Mouse (Mus musculus) right cerebral cortex, adult 18-20 months (tissue): ENCODE measurements around the gene Ptgir.

ENCODE experiments used
- DNase-seq: peaks from one replicate; pipeline ENCODE4 v3.0.0; 2022; ENCODE audit warnings: mixed read lengths

The Ptgir gene

DNA sequence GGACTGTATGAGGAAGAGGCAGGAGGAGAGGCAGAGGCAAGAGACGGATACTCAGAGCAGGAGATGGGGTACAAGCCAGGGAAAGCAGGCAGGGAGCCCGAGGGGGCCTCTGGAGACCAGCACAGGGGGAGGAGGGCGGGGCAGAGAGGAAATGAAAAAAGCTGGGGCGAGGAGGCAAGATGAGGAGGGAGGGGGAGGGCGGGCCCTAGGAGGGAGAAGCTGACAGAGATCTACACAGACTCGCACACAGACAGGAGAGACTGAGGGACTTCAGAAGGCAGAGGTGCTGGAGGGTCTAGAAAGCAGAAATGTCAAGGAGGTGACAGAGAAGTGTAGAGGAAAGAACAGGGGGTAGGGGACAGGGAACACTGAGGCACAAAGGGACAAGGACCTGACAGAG, at the start of gene Ptgir:
Ptgir (plus strand) TSS at position 210 of the 400 bp plus-strand sequence.
- no peak for DNase-seq

DNA sequence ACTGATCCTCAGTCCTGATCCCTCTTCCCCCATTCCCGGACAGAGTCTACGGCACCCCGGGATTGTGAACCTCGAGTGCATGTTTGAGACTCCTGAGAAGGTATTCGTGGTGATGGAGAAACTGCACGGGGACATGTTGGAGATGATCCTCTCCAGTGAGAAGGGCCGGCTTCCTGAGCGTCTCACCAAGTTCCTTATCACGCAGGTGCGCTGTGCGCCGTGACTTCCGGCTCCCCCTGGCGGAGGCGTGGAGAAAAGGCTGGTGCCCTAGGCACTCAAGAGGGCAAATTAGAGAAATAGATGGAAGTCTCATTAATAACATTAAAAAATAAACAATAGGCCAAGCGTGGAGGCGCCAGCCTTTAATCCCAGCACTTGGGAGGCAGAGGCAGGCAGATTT, 48.0 kb upstream of the Ptgir start:
- no peak for DNase-seq

DNA sequence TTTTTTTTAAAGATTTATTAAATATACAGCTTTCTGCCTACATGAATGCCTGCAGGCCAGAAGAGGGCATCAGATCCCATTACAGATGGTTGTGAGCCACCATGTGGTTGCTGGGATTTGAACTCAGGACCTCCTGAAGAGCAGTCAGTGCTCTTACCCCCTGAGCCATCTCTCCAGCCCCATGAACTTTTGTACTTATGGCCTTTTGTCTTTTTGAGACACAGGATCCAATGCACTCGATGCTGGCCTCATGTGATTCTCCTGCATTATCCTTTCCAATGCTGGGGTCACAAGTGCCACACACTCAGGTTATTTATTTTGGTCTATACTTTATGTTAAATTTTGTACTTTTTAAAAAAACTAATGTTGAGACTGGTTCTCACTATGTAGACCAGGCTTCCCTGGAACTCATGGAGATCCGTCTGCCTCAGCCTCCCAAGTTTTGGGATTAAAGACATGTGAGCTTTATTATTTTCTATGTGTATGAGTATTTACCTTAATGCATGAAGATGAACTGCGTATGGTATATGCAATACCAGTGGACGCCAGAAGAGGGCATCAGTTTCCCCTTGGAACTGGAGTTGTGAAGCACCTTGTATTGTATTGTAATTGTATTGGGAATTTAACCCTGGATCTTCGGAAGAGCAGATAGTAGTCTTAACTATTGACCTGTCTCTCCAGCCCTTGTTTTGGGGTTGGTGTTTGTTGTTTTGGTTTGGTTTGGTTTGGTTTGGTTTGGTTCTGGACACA, 46.2 kb upstream of the Ptgir start:
- no peak for DNase-seq

DNA sequence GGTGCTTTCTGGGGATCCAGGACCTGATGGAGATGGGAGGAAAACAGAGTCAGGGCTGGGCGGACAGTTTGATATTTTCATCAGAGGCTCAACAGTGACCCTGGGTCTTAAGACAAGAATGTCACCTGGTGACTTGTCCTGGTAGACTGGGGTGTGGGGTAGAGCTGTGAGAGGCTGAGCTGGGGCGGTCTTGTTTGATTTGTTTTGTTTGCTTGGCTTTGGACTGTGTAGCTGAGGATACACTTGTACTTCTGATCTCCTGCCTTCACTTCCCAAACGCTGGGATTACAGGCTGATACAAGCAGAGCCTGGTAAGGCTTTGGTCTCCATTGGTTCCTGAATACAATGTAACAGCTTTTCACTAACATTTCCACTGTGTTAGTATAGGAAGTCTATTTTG, 38.8 kb upstream of the Ptgir start:
- no peak for DNase-seq

DNA sequence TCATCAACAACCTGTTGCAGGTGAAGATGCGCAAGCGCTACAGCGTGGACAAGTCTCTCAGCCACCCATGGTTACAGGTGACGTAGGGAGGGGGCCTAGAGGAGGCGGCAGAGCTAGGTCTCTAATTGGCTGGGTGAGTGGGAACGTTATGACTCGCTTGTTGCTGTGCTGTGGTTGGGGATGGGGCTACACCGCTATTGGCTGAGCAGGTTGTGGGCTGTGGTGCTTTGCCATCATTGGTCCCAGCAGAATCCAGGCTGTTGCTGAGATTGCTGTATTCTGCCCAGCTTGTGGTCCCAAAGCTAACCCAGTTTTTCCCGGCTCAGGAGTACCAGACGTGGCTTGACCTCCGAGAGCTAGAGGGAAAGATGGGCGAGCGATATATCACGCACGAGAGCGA, 36.8 kb upstream of the Ptgir start:
- DNase-seq: peak; percentile 97

DNA sequence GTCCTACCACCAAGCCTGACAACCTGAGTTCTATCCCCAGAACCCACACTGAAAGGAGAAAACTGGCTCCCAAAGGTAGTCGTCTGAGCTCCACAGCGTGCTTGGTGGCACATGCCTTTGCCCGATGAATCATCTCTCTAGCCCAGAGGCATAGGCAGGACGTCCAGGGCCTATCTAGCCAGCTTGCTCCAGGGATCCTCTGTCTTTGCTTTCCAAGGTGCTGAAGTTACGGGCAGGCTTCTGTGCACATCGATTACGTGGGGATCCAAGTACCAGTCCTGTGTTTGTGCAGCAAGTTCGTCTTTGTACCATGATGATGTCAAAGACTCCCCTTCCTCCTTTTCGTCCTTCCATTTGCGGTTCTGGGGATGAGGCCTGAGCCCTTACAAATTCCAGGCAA, 34.7 kb upstream of the Ptgir start:
- DNase-seq: no peak

DNA sequence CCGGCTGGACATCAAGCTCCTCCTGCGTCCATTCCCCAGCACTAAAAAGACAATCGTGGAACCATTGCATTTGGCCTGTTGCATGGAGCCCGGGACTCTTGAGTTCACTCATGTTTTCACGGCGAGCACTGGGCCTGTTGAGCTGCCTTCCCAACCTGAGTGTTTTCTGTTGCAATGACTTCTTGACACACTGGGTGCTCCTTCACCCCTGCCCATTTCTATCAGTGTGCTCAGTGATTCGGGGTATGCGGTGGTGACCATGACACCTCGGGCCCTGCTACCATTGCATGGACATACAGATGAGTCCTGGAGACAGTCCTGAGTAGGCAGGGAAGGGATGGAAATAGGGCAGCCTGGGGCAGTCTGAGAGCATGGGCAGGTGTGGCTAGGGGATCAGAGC, 33.8 kb upstream of the Ptgir start:
- DNase-seq: no peak

DNA sequence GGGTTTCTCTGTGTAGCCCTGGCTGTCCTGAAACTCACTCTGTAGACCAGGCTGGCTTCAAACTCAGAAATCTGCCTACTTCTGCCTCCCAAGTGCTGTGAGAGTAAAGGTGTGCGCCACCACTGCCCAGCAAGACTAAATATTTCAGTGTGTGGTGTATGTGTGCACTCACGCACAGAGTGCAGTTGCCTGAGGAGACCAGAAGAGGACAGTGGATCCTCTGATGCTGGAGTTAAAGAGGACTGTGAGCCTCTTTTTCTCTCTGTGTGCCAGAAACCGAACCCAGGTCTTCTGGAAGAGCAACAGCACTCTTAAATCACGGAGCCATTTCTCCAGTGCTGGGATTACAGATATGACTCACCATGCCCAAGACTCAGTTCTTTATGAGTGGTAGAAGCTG, 32.9 kb upstream of the Ptgir start:
- no peak for DNase-seq

DNA sequence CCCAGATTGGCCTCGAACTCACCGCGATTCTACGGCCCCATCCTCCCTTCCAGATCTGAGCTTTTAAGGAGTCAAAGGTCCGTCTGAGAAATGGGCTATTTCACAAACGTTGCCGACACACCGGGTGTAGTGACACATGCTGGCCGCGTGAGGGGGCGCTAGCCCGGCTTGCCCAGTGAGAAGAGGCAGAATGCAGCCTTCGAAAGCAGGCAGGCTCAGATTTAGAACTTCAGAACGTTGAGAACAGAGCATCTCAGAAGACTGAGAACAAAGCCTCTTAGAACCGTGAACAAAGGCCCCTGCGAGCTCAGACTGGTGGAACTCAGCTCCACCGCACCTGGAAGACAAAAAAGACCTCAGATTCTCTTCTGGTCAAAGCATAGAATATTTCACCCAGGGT, 32.1 kb upstream of the Ptgir start:
- peak; percentile 83 for DNase-seq

DNA sequence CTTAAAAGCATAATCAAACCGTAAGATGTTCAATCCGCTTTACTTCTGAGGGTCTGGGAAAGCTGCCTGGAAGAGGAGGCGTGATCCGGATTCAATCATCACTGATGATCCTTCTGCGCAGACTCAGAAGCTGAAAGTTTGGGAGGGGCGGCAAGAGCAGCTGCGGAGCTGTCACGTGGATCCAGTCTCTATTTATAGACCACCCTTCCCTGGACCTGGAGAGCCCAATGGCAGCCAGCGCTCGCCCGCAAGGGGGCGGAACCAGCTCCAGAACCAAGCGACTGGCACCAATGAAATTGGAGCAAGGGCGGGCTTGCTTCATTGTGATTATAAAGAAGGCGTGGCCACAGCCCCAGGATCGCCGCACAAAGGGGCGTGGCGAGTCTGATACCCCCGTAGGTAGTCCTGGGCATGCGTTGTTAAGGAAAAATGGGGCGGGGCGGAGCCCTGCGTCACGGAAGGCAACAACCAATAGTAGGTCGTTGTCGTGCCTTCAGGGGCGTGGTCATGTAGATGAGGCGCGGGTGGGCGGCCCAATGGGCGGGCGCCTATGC, 31.5 kb upstream of the Ptgir start:
- peak; percentile 100 for DNase-seq

DNA sequence AGATGAGACGGTGACA, 31.2 kb upstream of the Ptgir start, which contains the start of gene Dact3:
Dact3 (plus strand) TSS at position 8 of the 16 bp plus-strand sequence.
- DNase-seq: no peak

DNA sequence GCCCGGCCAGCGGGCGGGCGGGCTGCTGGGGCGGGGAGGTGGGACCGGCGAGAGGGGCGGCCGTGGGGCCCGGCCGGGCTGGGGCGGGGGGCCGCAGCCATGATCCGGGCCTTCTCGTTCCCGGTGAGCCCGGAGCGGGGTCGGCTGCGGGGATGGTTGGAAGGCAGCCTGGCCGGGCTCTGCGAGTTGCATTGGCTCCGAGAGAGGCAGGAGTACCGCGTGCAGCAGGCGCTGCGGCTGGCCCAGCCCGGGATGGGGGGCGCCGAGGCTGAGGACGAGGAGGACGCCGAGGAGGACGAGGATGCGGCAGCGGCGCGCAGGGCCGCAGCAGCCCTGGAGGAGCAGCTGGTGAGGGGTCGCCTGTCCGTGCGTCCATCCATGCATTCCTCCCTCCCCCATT, 31.0 kb upstream of the Ptgir start:
- DNase-seq: no peak

DNA sequence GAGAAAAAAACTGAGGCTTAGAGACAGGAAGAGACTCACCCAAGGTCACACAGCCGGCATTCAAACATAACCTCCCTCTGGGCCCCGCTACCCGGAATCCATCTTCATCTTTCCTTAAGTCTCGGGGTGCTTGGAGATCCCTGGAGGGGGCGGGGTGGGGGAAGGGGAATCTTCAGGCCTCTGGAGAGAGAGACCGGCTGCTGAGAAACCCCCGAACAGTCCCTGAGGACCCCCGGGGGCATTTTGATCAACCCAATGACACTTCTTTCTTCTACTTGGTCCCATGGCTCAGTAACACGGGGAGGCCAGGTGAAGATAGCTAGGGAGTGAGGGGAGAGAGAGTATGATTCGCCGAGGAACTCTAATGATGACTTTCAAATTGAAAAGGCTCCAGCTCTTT, 30.3 kb upstream of the Ptgir start:
- no peak for DNase-seq

DNA sequence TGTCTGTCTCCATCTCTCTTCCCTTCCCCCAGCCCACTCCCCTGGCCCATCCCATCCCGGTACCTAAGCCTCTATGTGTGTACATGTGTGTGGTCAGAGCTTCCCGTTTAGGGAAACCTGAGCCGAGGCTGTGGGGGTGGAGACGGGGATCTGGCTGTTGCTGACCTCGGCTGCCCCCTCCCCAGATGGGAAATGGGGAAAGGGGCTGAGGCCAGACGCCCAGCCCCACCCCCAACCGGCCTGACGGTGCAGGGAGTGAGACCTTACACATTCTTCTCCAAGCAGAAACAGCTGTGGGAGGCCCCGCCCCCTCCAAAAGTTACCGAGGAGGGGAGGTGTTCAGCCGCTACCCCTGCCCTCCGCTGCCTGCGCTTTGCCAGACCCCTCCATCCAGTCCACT, 29.7 kb upstream of the Ptgir start:
- DNase-seq: no peak

DNA sequence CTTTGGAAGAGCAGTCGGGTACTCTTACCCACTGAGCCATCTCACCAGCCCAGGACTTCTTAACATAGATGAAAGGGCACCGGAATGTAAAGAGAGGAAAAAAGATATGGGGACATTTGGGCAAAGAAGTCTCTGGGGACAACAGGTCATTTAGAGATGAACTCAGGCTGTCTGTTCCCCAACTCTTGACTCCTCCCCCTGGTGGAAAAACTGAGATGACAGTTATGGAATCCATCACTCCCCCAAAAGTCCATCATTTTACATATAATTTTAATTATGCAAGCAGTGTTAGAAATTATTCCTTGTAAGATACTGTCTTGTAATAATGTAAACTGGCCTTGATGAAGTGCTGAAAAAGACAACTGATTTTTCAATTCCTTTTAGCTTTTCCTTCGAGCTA, 28.6 kb upstream of the Ptgir start:
- DNase-seq: no peak

DNA sequence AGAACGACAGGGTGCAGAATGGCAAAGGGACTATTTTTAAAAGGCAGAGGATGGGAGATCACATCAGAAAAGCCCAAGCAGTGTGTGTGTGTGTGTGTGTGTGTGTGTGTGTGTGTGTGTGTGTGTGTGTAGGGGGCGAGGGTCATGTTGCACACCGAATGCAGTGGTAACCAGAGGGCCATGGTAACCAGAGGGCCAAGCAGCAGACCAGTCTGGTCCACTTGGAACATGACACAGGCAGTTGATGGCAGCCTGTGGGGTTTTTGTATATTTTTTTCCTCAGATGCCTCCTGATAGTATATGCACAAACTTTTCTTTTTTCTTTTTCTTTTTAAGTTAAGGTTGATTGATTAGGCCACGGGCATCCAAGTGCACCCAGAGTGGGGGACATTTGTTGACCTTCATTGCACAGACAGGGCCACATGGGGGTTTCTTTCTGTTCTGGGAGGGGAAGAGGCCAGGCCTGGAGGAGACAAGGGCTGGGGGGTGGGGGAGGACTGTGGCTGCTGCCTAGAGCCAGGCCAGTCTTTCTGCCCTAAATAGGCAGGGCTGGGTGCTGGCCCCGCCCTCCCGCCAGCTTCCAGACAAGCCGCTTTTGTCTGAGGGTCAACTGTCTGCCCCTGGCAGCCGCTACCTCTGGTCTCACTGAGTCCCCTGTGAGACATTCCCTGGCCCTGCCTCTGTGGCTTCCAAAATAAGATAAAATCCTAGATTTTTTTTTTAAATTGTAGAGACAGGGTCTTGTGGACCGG, 26.3 kb upstream of the Ptgir start:
- DNase-seq: no peak

DNA sequence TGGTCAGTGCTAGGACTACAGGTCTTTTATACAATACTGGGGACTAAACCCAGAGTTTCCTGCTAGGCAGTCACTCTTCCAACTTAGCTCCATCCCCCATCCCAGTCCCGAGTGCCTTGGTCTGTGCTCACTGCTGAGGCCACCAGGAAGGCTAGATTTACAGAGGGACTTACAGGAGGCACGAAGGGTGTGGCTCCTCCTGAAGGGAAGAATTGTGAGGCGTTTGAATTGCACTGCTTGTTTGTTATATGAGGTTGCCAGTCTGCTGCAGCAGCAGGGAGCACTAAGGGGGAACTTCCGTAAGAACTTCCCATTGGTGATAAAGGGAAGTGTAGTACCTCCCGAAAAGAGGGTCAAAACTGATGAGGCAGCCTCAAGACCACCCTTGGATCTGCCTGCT, 25.7 kb upstream of the Ptgir start:
- no peak for DNase-seq

DNA sequence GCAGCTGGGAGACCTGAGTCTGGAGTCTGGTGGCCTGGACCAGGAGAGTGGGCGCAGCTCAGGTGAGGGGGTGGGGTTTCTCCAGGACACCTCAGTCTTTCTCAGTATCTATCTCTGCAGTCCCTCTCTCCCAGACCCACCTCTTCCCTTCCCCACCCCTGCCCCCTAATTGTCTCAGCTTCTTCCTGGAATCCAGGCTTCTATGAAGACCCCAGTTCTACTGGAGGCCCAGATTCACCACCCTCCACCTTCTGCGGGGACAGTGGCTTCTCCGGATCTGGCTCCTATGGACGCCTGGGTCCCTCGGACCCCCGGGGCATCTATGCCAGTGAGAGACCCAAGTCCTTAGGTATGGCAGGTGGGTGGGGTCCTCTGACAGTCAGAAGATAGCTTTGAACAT, 23.1 kb upstream of the Ptgir start:
- DNase-seq: no peak

DNA sequence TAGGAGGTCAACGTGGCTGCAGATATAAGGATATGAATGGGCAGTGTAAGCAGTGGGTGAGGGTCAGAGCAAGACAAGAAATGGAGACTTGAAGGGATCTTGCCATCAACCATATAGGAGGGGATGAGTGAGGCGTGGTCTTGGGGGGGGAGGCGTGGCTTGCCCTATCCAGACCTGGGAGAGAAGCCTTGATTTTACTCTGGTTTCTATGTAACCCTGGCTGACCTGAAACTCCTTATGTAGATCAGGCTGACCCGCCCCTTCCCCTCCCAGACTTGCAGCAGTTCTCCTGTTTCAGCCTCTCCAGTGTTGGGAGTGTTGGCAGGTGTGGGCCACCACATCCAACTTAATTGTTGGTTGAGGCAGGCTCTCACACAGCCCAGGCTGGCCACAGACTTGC, 22.0 kb upstream of the Ptgir start:
- DNase-seq: no peak

DNA sequence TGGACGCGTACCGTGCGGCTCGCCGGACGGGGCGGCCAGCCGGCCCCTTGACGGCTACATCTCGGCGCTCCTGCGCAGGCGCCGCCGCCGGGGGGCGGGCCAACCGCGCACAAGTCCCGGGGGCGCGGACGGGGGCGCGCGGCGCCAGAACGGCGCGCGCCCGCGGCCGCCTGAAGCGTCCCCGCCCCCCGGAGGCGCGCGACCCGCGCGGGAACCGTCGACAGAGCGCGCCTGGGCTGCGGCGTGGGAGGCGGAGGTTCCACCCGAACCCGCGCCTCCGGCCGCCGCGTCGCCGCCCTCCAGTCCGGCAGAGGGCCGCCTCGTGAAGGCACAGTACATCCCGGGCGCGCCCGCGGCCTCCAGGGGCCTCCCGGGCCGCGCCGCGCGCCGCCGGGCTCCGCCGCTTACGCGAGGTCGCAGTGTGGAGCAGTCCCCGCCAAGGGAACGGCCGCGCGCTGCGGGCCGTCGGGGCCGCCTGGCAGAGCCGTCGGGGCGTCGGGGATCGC, 21.0 kb upstream of the Ptgir start:
- no peak for DNase-seq

DNA sequence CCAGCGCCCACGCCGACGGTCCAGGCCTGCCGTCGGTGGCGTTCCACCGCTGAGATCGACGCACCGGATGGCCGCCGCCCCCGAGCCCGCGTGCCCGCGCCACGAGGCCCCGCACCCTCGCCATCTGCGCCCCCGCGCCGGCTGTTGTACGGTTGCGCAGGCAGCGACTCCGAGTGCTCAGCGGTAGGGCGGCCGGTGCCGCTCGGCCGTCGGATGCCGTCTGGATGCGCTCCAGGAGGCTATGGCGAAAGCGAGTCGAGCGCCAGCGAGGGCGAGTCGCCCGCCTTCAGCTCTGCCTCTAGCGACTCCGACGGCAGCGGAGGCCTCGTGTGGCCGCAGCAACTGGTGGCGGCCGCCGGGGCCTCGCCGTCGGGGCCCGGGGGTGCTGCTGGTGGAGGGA, 20.4 kb upstream of the Ptgir start:
- no peak for DNase-seq

DNA sequence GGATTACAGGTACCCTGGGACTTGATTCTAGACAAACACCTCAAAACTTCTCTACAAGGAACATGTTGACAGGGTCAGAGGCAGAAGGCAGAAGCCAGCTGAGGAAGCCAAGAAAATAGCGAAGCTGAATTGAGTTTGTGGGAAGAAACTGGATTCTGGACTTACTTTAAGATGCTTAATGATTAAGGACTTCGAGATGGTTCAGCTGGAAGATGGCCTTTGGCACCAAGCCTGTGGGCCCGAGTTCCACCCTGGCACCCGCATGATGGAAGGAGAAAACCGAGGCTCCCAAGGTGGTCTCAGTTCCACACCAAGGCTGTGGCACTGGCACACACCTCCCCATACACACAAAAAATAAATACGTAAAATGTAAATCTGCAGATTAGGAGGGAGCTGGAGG, 15.8 kb upstream of the Ptgir start:
- DNase-seq: no peak

DNA sequence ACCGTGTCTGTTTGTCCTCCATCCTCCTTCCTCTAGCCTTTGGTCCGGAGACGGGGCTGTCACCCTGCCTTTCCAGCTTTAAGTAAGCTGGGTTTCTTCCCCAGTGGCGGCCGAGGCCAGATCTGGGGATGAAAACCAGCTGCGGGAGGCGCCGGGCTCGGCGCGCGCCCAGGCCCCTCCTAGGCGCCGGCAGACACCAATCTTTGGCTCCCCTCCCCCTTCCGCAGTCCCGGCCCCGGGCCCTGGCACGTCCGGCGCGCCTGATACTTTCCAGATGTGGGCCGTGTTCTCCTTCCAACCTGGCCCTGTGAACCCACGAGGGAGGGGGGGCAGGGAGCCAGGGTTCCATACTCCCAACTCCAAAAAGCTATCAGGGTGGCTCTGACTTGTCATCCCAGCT, 15.3 kb upstream of the Ptgir start:
- no peak for DNase-seq

DNA sequence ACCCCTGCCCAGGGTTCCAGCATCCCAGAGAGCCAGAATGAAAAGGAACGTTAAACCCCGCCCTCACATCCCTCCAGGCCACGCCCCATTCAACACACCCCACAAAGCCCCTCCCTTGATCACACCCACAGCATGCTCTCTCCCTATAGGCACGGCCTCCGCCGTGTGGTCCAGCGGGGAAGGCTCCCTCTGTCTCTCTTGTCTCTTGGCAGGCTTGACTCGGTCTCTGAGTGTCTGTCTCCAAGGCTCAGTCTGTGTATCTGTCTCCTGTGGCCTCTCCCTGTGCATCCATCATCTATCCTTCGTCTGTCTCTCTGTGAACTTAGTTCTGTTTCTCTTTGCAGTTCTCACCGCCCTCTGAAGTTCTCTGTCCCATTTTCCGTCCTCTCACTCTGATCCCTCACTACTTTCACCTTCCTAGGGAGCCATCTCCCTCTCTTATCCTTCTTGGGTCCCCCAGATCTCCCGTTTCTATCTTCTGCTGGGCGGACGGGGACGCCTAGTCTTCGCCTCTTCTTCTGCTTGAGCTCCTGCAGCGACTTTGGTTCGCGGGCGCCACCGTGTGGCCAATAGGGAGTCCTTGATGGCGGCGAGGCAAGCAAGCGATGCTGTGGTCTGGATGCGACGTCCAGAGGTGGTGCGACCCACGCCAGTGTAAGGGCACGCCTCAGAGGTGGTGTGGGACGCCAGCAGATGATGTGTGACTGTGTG, 14.5 kb upstream of the Ptgir start, which contains the start of gene Gng8:
Gng8 (plus strand) TSS at position 146 of the 711 bp plus-strand sequence.
- DNase-seq: peak; percentile 86
